In the genomic region with DNA sequence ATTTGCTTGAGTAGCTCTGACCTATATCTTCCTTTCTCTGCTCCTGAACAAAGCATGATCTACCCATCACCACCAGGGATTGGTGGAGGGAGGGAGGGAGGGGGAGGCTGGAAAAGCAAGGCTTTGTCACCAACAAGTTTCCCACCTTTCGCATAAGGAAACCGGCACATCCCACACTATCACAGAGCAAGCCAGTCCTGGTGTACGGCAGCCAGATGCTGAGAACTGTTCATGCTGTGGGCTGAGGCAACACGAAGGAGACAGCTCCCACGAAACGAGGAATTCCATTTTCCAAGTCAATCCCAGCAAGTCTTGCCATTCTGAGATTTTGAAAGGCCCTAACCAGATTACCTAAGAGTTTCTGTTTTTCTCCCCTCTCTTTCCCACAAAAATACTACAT, we compare ENCODE assay signal across 28 mouse cellular contexts. TPM values are rescaled to one million over a fixed set of nuclear protein-coding genes. Genes with fewer than 3 reads are reported as not detected.
DNase-seq lines count a peak whose midpoint lies in the region; ATAC-seq lines count a peak whose summit lies in the region.
"Had no signal": no experiment of that assay in that cellular context is flagged by ENCODE, and none has a peak within 500 bp of the region (broad histone marks: within the 10 kb centered on the region; RNA-seq: fewer than 3 reads in every experiment).

No protein-coding gene starts in this region.

- no peak overlapping the region for H3K9ac ChIP-seq in kidney, embryonic 16.5 days (replicated peaks; ENCODE audit: low read length)
- no peak overlapping the region for H3K9ac ChIP-seq in kidney, embryonic 14.5 days (ENCODE audit: low read depth, low read length)
- H3K9ac ChIP-seq: embryonic facial prominence, embryonic 13.5 days; forebrain, embryonic 15.5 days; heart, embryonic 15.5 days; hindbrain, embryonic 12.5 days; intestine, embryonic 15.5 days; liver, embryonic 14.5 days; midbrain, embryonic 15.5 days; neural tube, embryonic 15.5 days had no signal

- H3K4me3 ChIP-seq in kidney, embryonic 16.5 days (ENCODE audit: low read length): no peak overlapping the region
- no peak overlapping the region for H3K4me3 ChIP-seq in kidney, embryonic 14.5 days (ENCODE audit: low read length)
- H3K4me3 ChIP-seq: embryonic facial prominence, embryonic 13.5 days; forebrain, embryonic 10.5 days; forebrain, embryonic 15.5 days; gastrocnemius, adult 2 months; heart, embryonic 15.5 days; hindbrain, embryonic 12.5 days; intestine, embryonic 15.5 days; midbrain, embryonic 15.5 days; neural tube, embryonic 15.5 days had no signal

- H3K36me3 ChIP-seq in kidney, embryonic 16.5 days (ENCODE audit: insufficient read depth, low read length): no peaks in the 10 kb centered on the region
- no peaks in the 10 kb centered on the region; the same call in 1 of the 2 replicates for H3K36me3 ChIP-seq in kidney, embryonic 14.5 days (ENCODE audit: control insufficient read depth, insufficient read depth, low read length)
- H3K36me3 ChIP-seq: embryonic facial prominence, embryonic 13.5 days; forebrain, embryonic 10.5 days; forebrain, embryonic 15.5 days; heart, embryonic 15.5 days; hindbrain, embryonic 12.5 days; intestine, embryonic 15.5 days; midbrain, embryonic 15.5 days; neural tube, embryonic 15.5 days had no signal

- no peaks in the 10 kb centered on the region for H3K9me3 ChIP-seq in kidney, embryonic 16.5 days (ENCODE audit: low read length)
- no peaks in the 10 kb centered on the region for H3K9me3 ChIP-seq in kidney, embryonic 14.5 days (ENCODE audit: control insufficient read depth, low read length)
- H3K9me3 ChIP-seq: embryonic facial prominence, embryonic 13.5 days; forebrain, embryonic 10.5 days; forebrain, embryonic 15.5 days; heart, embryonic 15.5 days; hindbrain, embryonic 12.5 days; intestine, embryonic 15.5 days; midbrain, embryonic 15.5 days; neural tube, embryonic 15.5 days had no signal

- no peaks in the 10 kb centered on the region for H3K27me3 ChIP-seq in kidney, embryonic 16.5 days (ENCODE audit: insufficient read depth, low read length)
- no peaks in the 10 kb centered on the region for H3K27me3 ChIP-seq in kidney, embryonic 14.5 days (ENCODE audit: control insufficient read depth, insufficient read depth, low read length)
- H3K27me3 ChIP-seq: embryonic facial prominence, embryonic 13.5 days; forebrain, embryonic 15.5 days; intestine, embryonic 15.5 days; midbrain, embryonic 15.5 days; neural tube, embryonic 15.5 days had no signal

- DNase-seq in right cerebral cortex, adult 2 months (ENCODE audit: low spot score in 2 of 2): peak; percentile 54 to 69
- no peak for DNase-seq in right cerebral cortex, postnatal 4 days
- DNase-seq in left cerebral cortex, postnatal 14 days (ENCODE audit: low spot score in 2 of 2): peak; percentile 23 to 50
- peak; percentile 76 for DNase-seq in telencephalon, adult 2 months (ENCODE audit: low read depth, low spot score)
- no peak for DNase-seq in gastrocnemius, postnatal 10 days
- DNase-seq: adrenal gland, postnatal 25 days; B cell, adult 2 months; cerebellum, adult 18-20 months; cerebellum, postnatal 10 days; gastrocnemius, adult 2 months; kidney, adult 2 months; kidney, postnatal 10 days; liver; lung, adult 2 months; lung, postnatal 14 days; thymus, postnatal 4 days had no signal

- no peak for ATAC-seq in kidney, embryonic 16.5 days (ENCODE audit: low FRiP score, low TSS enrichment)
- no peak; the same call in 1 of the 2 replicates for ATAC-seq in kidney, embryonic 14.5 days (ENCODE audit: low FRiP score, low TSS enrichment)
- ATAC-seq: forebrain, embryonic 15.5 days; hindbrain, postnatal 0 days; intestine, embryonic 15.5 days; midbrain, embryonic 15.5 days had no signal

- H3K4me2 ChIP-seq in kidney, embryonic 16.5 days (replicated peaks; ENCODE audit: low read depth, low read length): no peak overlapping the region
- H3K4me2 ChIP-seq in kidney, embryonic 14.5 days (replicated peaks; ENCODE audit: low read depth, low read length): no peak overlapping the region
- H3K4me2 ChIP-seq: embryonic facial prominence, embryonic 13.5 days; forebrain, embryonic 15.5 days; heart, embryonic 15.5 days; hindbrain, embryonic 12.5 days; intestine, embryonic 15.5 days; midbrain, embryonic 15.5 days; neural tube, embryonic 15.5 days had no signal

- intact Hi-C loops in left cerebral cortex, postnatal 14 days (cut with DNase I): loop anchor here (10.0 kb wide), 1 partner anchor 130 kb away; no protein-coding TSS in a partner anchor

- H3K4me1 ChIP-seq in kidney, embryonic 16.5 days (ENCODE audit: insufficient read depth, low read length): peaks cover 25% of the 10 kb centered on the region
- 0 out of 2 replicates have a peak, but pooled peaks cover 15% of the 10 kb centered on the region for H3K4me1 ChIP-seq in kidney, embryonic 14.5 days (ENCODE audit: control insufficient read depth, insufficient read depth, low read length)
- H3K4me1 ChIP-seq: forebrain, embryonic 10.5 days; heart, embryonic 15.5 days; intestine, embryonic 15.5 days; midbrain, embryonic 15.5 days; neural tube, embryonic 15.5 days had no signal

- H3K27ac ChIP-seq in kidney, embryonic 16.5 days (ENCODE audit: low read length): 0 out of 2 replicates have a peak overlapping the region, but pooled peaks have one; percentile 7
- no peak overlapping the region for H3K27ac ChIP-seq in kidney, embryonic 14.5 days (ENCODE audit: low read depth, low read length)
- H3K27ac ChIP-seq: embryonic facial prominence, embryonic 13.5 days; forebrain, embryonic 10.5 days; forebrain, embryonic 15.5 days; gastrocnemius, adult 2 months; heart, embryonic 15.5 days; hindbrain, embryonic 12.5 days; hindbrain, postnatal 0 days; intestine, embryonic 15.5 days; liver, embryonic 14.5 days; midbrain, embryonic 15.5 days; neural tube, embryonic 15.5 days had no signal

- 57% methylated on average over 6 of the region's 6 CpGs for WGBS in kidney, embryonic 16.5 days
- 66% methylated on average over 6 of the region's 6 CpGs for WGBS in kidney, embryonic 14.5 days

RNA-seq across cellular contexts. Expression of a gene that starts 6.6 kb away (rescaled TPM):
- polyA plus RNA-seq in kidney, embryonic 16.5 days (2015; fragmentation: Nextera tagmentation; extraction: Ambion mirVana): 43.3 and 45.4 TPM in 2 replicates
- polyA plus RNA-seq in kidney, embryonic 14.5 days (2014; fragmentation: Nextera tagmentation; extraction: Ambion mirVana): 21.4 and 48.2 TPM in 2 replicates
- total RNA-seq in left cerebral cortex, postnatal 14 days (2021): 1 to 10 TPM; 4.8 to 6.0 TPM
- total RNA-seq in gastrocnemius, postnatal 10 days (2021): 1 to 10 TPM; 5.0 to 7.9 TPM

Comparison
In these comparisons a context has a peak if more than half of its experiments do, and no peak if none do; other contexts are left out.
1. DNase-seq: peak in right cerebral cortex, adult 2 months (2 of 2), left cerebral cortex, postnatal 14 days (2 of 2) and telencephalon, adult 2 months (single experiment); none in right cerebral cortex, postnatal 4 days (single experiment) and gastrocnemius, postnatal 10 days (single experiment).